Mouse (Mus musculus) heart, postnatal 4 days (tissue): ENCODE data around the gene Itga5. TPM values are rescaled to one million over a fixed set of nuclear protein-coding genes. Genes with fewer than 3 reads are reported as not detected.

Experiments used
- microRNA-seq, 2 experiments: library from miRNA; unstranded; fragments of <30 nt; microRNA quantifications; one replicate each; pipeline ENCODE4 v1.2.0; 2021 to 2022
- total RNA-seq, 2 experiments: library from RNA; stranded (reverse); gene quantifications; 2 replicates each; pipeline ENCODE4 v1.2.3; 2021

The Itga5 gene
- total RNA-seq, 2 experiments from 2014 or later: 120 to 121 TPM

Small RNAs within 50 kb of the gene (microRNA-seq; reads per million reads assigned to microRNA genes)
- gene Mir6963: 1.4 to 2.1 reads per million in 2 experiments

Other genes with a start within 250 kb of the Itga5 start
- 10 to 100 TPM; 12.7 to 14.1 TPM for gene Smug1, start 199.7 kb downstream of the Itga5 start, total RNA-seq
- 100 to 1,000 TPM; 146 TPM for gene Cbx5, start 126.9 kb downstream of the Itga5 start, total RNA-seq
- 100 to 1,000 TPM; 408 to 415 TPM for gene Hnrnpa1, start 126.3 kb downstream of the Itga5 start, total RNA-seq
- 1 to 10 TPM; 1.0 to 1.1 TPM for gene Nfe2, start 108.4 kb downstream of the Itga5 start, total RNA-seq
- 10 to 100 TPM; 88.7 to 91.2 TPM for gene Copz1, start 94.0 kb downstream of the Itga5 start, total RNA-seq
- not detected for gene Gpr84, start 56.2 kb downstream of the Itga5 start, total RNA-seq
- gene Zfp385a, start 26.7 kb downstream of the Itga5 start, total RNA-seq: 10 to 100 TPM; 21.9 to 22.0 TPM
- 1 to 10 TPM; 1.3 to 1.8 TPM for gene Gtsf1, start 63.7 kb upstream of the Itga5 start, total RNA-seq
- not detected for gene Gtsf2, start 81.7 kb upstream of the Itga5 start, total RNA-seq
- gene Nckap1l, start 87.0 kb upstream of the Itga5 start, total RNA-seq: 1 to 10 TPM; 2.7 to 3.4 TPM
- 1 to 10 TPM; 1.8 to 2.2 TPM for gene Pde1b, start 136.3 kb upstream of the Itga5 start, total RNA-seq
- gene Ppp1r1a, start 171.2 kb upstream of the Itga5 start, total RNA-seq: 10 to 100 TPM; 26.9 to 31.4 TPM
- not detected for gene Glycam1, start 198.3 kb upstream of the Itga5 start, total RNA-seq